Mouse (Mus musculus): ENCODE data around the gene Atp1b2. TPM values are rescaled to one million over a fixed set of nuclear protein-coding genes. Genes with fewer than 3 reads are reported as not detected.

Atp1b2 gene
- polyA plus RNA-seq, 1 experiment from 2014 or later: 95.2 TPM

- Histone ChIP-seq H3K9me3 (replicated peaks; ENCODE audit: control insufficient read depth, low read length, poor library complexity, severe bottlenecking) (no peaks in the 10 kb centered on the region), H3K27me3 (ENCODE audit: control insufficient read depth, insufficient read depth, low read depth, low read length) (no peaks in the 10 kb centered on the region), H3K36me3 (ENCODE audit: control insufficient read depth, insufficient read depth, low read length) (peaks cover 15% of the 10 kb centered on the region), H3K4me2 (ENCODE audit: low read length) (no peak overlapping the region), H3K4me1 (ENCODE audit: control insufficient read depth, insufficient read depth, low read length) (peaks cover 6% of the 10 kb centered on the region), H3K27ac (ENCODE audit: low read length) (no peak overlapping the region), H3K9ac (ENCODE audit: low read depth, low read length) (no peak overlapping the region), H3K4me3 (ENCODE audit: low read depth, low read length) (no peak overlapping the region)
- ATAC-seq: no peak
- 81% methylated on average over 7 of the region's 7 CpGs for WGBS
Measured at GRCm38 (mm10) chr11:69585718-69586325, 19.9 kb downstream of the Atp1b2 start.

- Histone ChIP-seq H3K9ac (ENCODE audit: low read depth, low read length) (no peak overlapping the region), H3K36me3 (ENCODE audit: control insufficient read depth, insufficient read depth, low read length) (peaks cover 10% of the 10 kb centered on the region; the same call in 1 of the 2 replicates), H3K27ac (ENCODE audit: low read length) (no peak overlapping the region), H3K4me3 (ENCODE audit: low read depth, low read length) (no peak overlapping the region), H3K4me2 (ENCODE audit: low read length) (no peak overlapping the region), H3K9me3 (replicated peaks; ENCODE audit: control insufficient read depth, low read length, poor library complexity, severe bottlenecking) (no peaks in the 10 kb centered on the region), H3K4me1 (ENCODE audit: control insufficient read depth, insufficient read depth, low read length) (peaks cover 6% of the 10 kb centered on the region), H3K27me3 (ENCODE audit: control insufficient read depth, insufficient read depth, low read depth, low read length) (no peaks in the 10 kb centered on the region)
- 95% methylated on average over 13 of the region's 13 CpGs for WGBS
- ATAC-seq: no peak
Measured at GRCm38 (mm10) chr11:69584937-69585336, 20.8 kb downstream of the Atp1b2 start.

- WGBS: 89% methylated on average over 7 of the region's 7 CpGs
- no peak for ATAC-seq
- Histone ChIP-seq H3K27ac (ENCODE audit: low read length) (no peak overlapping the region), H3K9ac (ENCODE audit: low read depth, low read length) (no peak overlapping the region), H3K36me3 (ENCODE audit: control insufficient read depth, insufficient read depth, low read length) (peaks cover 7% of the 10 kb centered on the region; the same call in 1 of the 2 replicates), H3K4me1 (ENCODE audit: control insufficient read depth, insufficient read depth, low read length) (peaks cover 10% of the 10 kb centered on the region), H3K27me3 (ENCODE audit: control insufficient read depth, insufficient read depth, low read depth, low read length) (no peaks in the 10 kb centered on the region), H3K4me3 (ENCODE audit: low read depth, low read length) (no peak overlapping the region), H3K9me3 (replicated peaks; ENCODE audit: control insufficient read depth, low read length, poor library complexity, severe bottlenecking) (no peaks in the 10 kb centered on the region), H3K4me2 (ENCODE audit: low read length) (no peak overlapping the region)
Measured at GRCm38 (mm10) chr11:69584008-69584407, 21.7 kb downstream of the Atp1b2 start.

- H3K4me1 ChIP-seq (ENCODE audit: control insufficient read depth, insufficient read depth, low read length): peaks cover 24% of the 10 kb centered on the region
- H3K9ac ChIP-seq (ENCODE audit: low read depth, low read length): no peak overlapping the region; the same call in 1 of the 2 replicates
- H3K27ac ChIP-seq (ENCODE audit: low read length): no peak overlapping the region
- no peak for ATAC-seq
- H3K36me3 ChIP-seq (ENCODE audit: control insufficient read depth, insufficient read depth, low read length): no peaks in the 10 kb centered on the region
- H3K4me3 ChIP-seq (ENCODE audit: low read depth, low read length): peak overlapping the region; percentile 79
- no peaks in the 10 kb centered on the region for H3K9me3 ChIP-seq (replicated peaks; ENCODE audit: control insufficient read depth, low read length, poor library complexity, severe bottlenecking)
- WGBS: 61% methylated on average over 9 of the region's 9 CpGs
- H3K4me2 ChIP-seq (ENCODE audit: low read length): peak overlapping the region; percentile 78
- no peaks in the 10 kb centered on the region for H3K27me3 ChIP-seq (ENCODE audit: control insufficient read depth, insufficient read depth, low read depth, low read length)
Measured at GRCm38 (mm10) chr11:69582230-69582805, 23.4 kb downstream of the Atp1b2 start.

- peak overlapping the region; percentile 79 for H3K4me3 ChIP-seq (ENCODE audit: low read depth, low read length)
- peaks cover 29% of the 10 kb centered on the region for H3K4me1 ChIP-seq (ENCODE audit: control insufficient read depth, insufficient read depth, low read length)
- ATAC-seq: no peak
- H3K36me3 ChIP-seq (ENCODE audit: control insufficient read depth, insufficient read depth, low read length): no peaks in the 10 kb centered on the region
- no peaks in the 10 kb centered on the region for H3K9me3 ChIP-seq (replicated peaks; ENCODE audit: control insufficient read depth, low read length, poor library complexity, severe bottlenecking)
- WGBS: 1% methylated on average over 8 of the region's 8 CpGs
- H3K9ac ChIP-seq (ENCODE audit: low read depth, low read length): peak overlapping the region; percentile 60
- peak overlapping the region; percentile 78 for H3K4me2 ChIP-seq (ENCODE audit: low read length)
- peak overlapping the region; percentile 94 for H3K27ac ChIP-seq (ENCODE audit: low read length)
- H3K27me3 ChIP-seq (ENCODE audit: control insufficient read depth, insufficient read depth, low read depth, low read length): no peaks in the 10 kb centered on the region
Measured at GRCm38 (mm10) chr11:69581814-69582213, 23.9 kb downstream of the Atp1b2 start.

GRCm38 (mm10) chr11:69581147-69581688, 24.5 kb downstream of the Atp1b2 start:
- Histone ChIP-seq H3K36me3 (ENCODE audit: control insufficient read depth, insufficient read depth, low read length) (no peaks in the 10 kb centered on the region), H3K9ac (ENCODE audit: low read depth, low read length) (peak overlapping the region; percentile 60), H3K27ac (ENCODE audit: low read length) (peak overlapping the region; percentile 94), H3K4me1 (ENCODE audit: control insufficient read depth, insufficient read depth, low read length) (peaks cover 29% of the 10 kb centered on the region), H3K9me3 (replicated peaks; ENCODE audit: control insufficient read depth, low read length, poor library complexity, severe bottlenecking) (no peaks in the 10 kb centered on the region), H3K4me2 (ENCODE audit: low read length) (peak overlapping the region; percentile 78), H3K27me3 (ENCODE audit: control insufficient read depth, insufficient read depth, low read depth, low read length) (no peaks in the 10 kb centered on the region), H3K4me3 (ENCODE audit: low read depth, low read length) (peak overlapping the region; percentile 79)
- peak; percentile 84 for ATAC-seq
- WGBS: under 1% methylated on average over 36 of the region's 36 CpGs

- Histone ChIP-seq H3K27ac (ENCODE audit: low read length) (peak overlapping the region; percentile 94), H3K36me3 (ENCODE audit: control insufficient read depth, insufficient read depth, low read length) (no peaks in the 10 kb centered on the region), H3K9me3 (replicated peaks; ENCODE audit: control insufficient read depth, low read length, poor library complexity, severe bottlenecking) (no peaks in the 10 kb centered on the region), H3K4me1 (ENCODE audit: control insufficient read depth, insufficient read depth, low read length) (peaks cover 29% of the 10 kb centered on the region), H3K27me3 (ENCODE audit: control insufficient read depth, insufficient read depth, low read depth, low read length) (no peaks in the 10 kb centered on the region), H3K4me2 (ENCODE audit: low read length) (peak overlapping the region; percentile 78), H3K9ac (ENCODE audit: low read depth, low read length) (peak overlapping the region; percentile 60), H3K4me3 (ENCODE audit: low read depth, low read length) (peak overlapping the region; percentile 79)
- peak; percentile 36; the same call in 1 of the 2 replicates for ATAC-seq
- under 1% methylated on average over 25 of the region's 25 CpGs for WGBS
Measured at GRCm38 (mm10) chr11:69580572-69581146, 25.1 kb downstream of the Atp1b2 start.

- no peaks in the 10 kb centered on the region for H3K36me3 ChIP-seq (ENCODE audit: control insufficient read depth, insufficient read depth, low read length)
- peak within 1 kb of the TSS; percentile 77 for H3K9ac ChIP-seq (ENCODE audit: low read depth, low read length)
- H3K4me3 ChIP-seq (ENCODE audit: low read depth, low read length): peak within 1 kb of the TSS; percentile 79
- no peaks in the 10 kb centered on the region for H3K9me3 ChIP-seq (replicated peaks; ENCODE audit: control insufficient read depth, low read length, poor library complexity, severe bottlenecking)
- peaks cover 30% of the 10 kb centered on the region for H3K4me1 ChIP-seq (ENCODE audit: control insufficient read depth, insufficient read depth, low read length)
- H3K4me2 ChIP-seq (ENCODE audit: low read length): peak within 1 kb of the TSS; percentile 79
- H3K27ac ChIP-seq (ENCODE audit: low read length): peak within 1 kb of the TSS; percentile 94
- WGBS: 0% methylated on average over 13 of the region's 13 CpGs
- H3K27me3 ChIP-seq (ENCODE audit: control insufficient read depth, insufficient read depth, low read depth, low read length): no peaks in the 10 kb centered on the region
- peak; percentile 57 for ATAC-seq
Measured at GRCm38 (mm10) chr11:69580091-69580514, 25.6 kb downstream of the Atp1b2 start, which contains the start of the genes Wrap53 and Trp53. TSS of gene Wrap53 (minus strand) at chr11:69580255. TSS of gene Trp53 (plus strand) at chr11:69580359.
